Mouse (Mus musculus) bone marrow macrophage, adult 2 months (primary cell): ENCODE measurements at regions not wholly inside any gene's neighbourhood (a gene's known extent, or its start where the extent isn't known, plus 50 kb on each side); places are given as distances from the start of the nearest gene placed in this dataset.

Experiments
- CTCF ChIP-seq: IDR thresholded peaks from 2 replicates; pipeline ENCODE4 v1.5.1; 2012; ENCODE audit warnings: low read depth, mild to moderate bottlenecking, low read length, moderate library complexity
- POLR2A ChIP-seq: IDR thresholded peaks from 2 replicates; pipeline ENCODE4 v1.6.1; 2012; ENCODE audit warnings: mild to moderate bottlenecking, low read depth, low read length, borderline replicate concordance

DNA sequence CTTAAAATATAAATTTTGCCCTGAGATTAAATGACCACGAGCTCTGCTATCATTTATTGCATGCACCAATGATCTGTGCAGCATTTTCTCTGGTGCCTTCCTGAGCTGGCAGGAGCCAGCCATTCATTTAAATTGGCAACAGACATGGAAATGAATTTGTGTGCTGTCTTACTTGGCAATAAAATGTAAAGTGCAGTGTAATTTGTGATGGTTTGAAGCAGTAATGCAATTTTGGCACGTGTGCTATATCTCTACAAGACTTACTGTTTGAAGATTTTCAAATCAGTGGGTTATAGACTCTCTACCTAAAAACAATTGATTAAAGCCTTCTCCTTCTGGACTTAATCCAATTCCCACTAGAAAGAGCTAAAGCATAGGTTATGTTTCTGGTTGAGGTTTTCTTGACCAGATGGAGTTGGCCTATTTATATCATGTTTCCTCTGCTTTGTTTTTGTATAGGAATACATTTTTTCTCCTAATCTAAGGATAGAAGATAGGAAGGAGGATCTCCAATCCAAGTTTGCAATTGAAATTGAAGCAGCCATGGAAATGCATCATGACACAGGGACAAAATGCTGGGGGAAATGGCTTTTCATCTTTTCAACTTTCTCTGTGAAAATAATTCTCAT lies 557.6 kb downstream of the Hace1 start:
- no peak for TF ChIP-seq CTCF
- no peak for TF ChIP-seq POLR2A
